ENCODE assay signal across 13 mouse cellular contexts in the genomic region with DNA sequence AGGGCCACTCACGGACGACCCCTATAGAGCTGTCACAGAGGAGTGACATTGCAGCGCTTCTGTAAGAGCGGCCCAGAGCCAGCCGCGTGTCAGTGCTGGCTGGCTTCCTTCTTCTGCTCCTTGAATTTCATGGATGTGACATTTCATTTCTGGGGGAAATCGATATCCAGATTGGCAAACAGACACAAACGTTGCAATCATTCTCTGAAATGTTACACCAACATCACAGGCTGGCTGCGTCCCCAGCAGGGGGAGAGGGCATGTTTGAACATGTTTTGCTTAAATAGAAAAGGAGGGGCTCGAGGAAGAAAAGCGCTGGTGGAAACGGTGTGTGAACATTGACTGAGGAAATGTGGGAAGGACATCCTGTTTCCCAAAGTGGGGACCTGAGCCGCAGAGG.
"Had no signal": no experiment of that assay in that cellular context is flagged by ENCODE, and none has a peak within 500 bp of the region (broad histone marks: within the 10 kb centered on the region; RNA-seq: fewer than 3 reads in every experiment).

No protein-coding gene starts in this region.

- DNase-seq: kidney, adult 2 months; kidney, postnatal 25 days; lung, postnatal 14 days; thymus, postnatal 4 days had no signal

- H3K36me3 ChIP-seq: limb, embryonic 12.5 days; liver, embryonic 12.5 days; lung, embryonic 15.5 days; midbrain, embryonic 12.5 days; neural tube, embryonic 12.5 days had no signal

- H3K27ac ChIP-seq: limb, embryonic 12.5 days; liver, embryonic 12.5 days; lung, embryonic 15.5 days; macrophage; midbrain, embryonic 12.5 days; neural tube, embryonic 12.5 days; stomach, postnatal 0 days had no signal

- H3K4me1 ChIP-seq: limb, embryonic 12.5 days; liver, embryonic 12.5 days; lung, embryonic 15.5 days; megakaryocyte, embryonic 14.5 days; midbrain, embryonic 12.5 days; neural tube, embryonic 12.5 days had no signal

- ATAC-seq: intestine, embryonic 16.5 days; liver, embryonic 12.5 days had no signal

- H3K4me2 ChIP-seq: limb, embryonic 12.5 days; liver, embryonic 12.5 days; lung, embryonic 15.5 days; midbrain, embryonic 12.5 days; neural tube, embryonic 12.5 days had no signal

- H3K27me3 ChIP-seq: limb, embryonic 12.5 days; liver, embryonic 12.5 days; lung, embryonic 15.5 days; megakaryocyte, embryonic 14.5 days had no signal

- H3K9me3 ChIP-seq: limb, embryonic 12.5 days; lung, embryonic 15.5 days; midbrain, embryonic 12.5 days; neural tube, embryonic 12.5 days had no signal

- H3K4me3 ChIP-seq: limb, embryonic 12.5 days; liver, embryonic 12.5 days; lung, embryonic 15.5 days; megakaryocyte, embryonic 14.5 days; midbrain, embryonic 12.5 days; neural tube, embryonic 12.5 days had no signal

- H3K9ac ChIP-seq: limb, embryonic 12.5 days; liver, embryonic 12.5 days; lung, embryonic 15.5 days; midbrain, embryonic 12.5 days; neural tube, embryonic 12.5 days had no signal
